Mouse (Mus musculus): Measurements from ENCODE around the gene Ccdc3.
"Not testable (repeated sequence)": the region's sequence is repeated elsewhere in the genome, so short reads cannot be mapped to it uniquely, and the experiment has no call there.

Gene Ccdc3

GRCm38 (mm10) chr2:5214581-5214980 lies 77.0 kb downstream of the Ccdc3 start:
- DNase-seq (ENCODE audit: low spot score): no peak

GRCm38 (mm10) chr2:5215252-5215815 lies 77.8 kb downstream of the Ccdc3 start:
- DNase-seq (ENCODE audit: low spot score): no peak

- DNase-seq (ENCODE audit: low spot score): no peak
Observed at GRCm38 (mm10) chr2:5219206-5219605, 81.6 kb downstream of the Ccdc3 start.

- no peak for DNase-seq (ENCODE audit: low spot score)
Observed at GRCm38 (mm10) chr2:5219847-5220375, 82.3 kb downstream of the Ccdc3 start.

GRCm38 (mm10) chr2:5222571-5222970 lies 85.0 kb downstream of the Ccdc3 start:
- DNase-seq (ENCODE audit: low spot score): no peak

- DNase-seq (ENCODE audit: low spot score): no peak
Observed at GRCm38 (mm10) chr2:5236846-5237482, 99.4 kb downstream of the Ccdc3 start.

GRCm38 (mm10) chr2:5237870-5238269 lies 100.3 kb downstream of the Ccdc3 start:
- DNase-seq (ENCODE audit: low spot score): no peak

GRCm38 (mm10) chr2:5239492-5239891 lies 101.9 kb downstream of the Ccdc3 start:
- DNase-seq (ENCODE audit: low spot score): no peak

- DNase-seq (ENCODE audit: low spot score): no peak
Observed at GRCm38 (mm10) chr2:5241469-5241897, 103.9 kb downstream of the Ccdc3 start.

- not testable (repeated sequence) for DNase-seq (ENCODE audit: low spot score)
Observed at GRCm38 (mm10) chr2:5249199-5249598, 111.6 kb downstream of the Ccdc3 start.

- peak; percentile 50 for DNase-seq (ENCODE audit: low spot score)
Observed at GRCm38 (mm10) chr2:5249969-5250368, 112.4 kb downstream of the Ccdc3 start.

GRCm38 (mm10) chr2:5258250-5258649 lies 120.7 kb downstream of the Ccdc3 start:
- DNase-seq (ENCODE audit: low spot score): no peak

GRCm38 (mm10) chr2:5262279-5262678 lies 124.7 kb downstream of the Ccdc3 start:
- DNase-seq (ENCODE audit: low spot score): no peak

- DNase-seq (ENCODE audit: low spot score): no peak
Observed at GRCm38 (mm10) chr2:5267980-5268379, 130.4 kb downstream of the Ccdc3 start.

Measured in ovary, postnatal 14 days (tissue).